Mouse (Mus musculus) heart, embryonic 12.5 days (tissue): ENCODE measurements around the gene Tent5c. TPM values are rescaled to one million over a fixed set of nuclear protein-coding genes. Genes with fewer than 3 reads are reported as not detected.

Experiments
- ATAC-seq: fragments of 200-750 bp; cut with Nextera tagmentation; 2 replicates; pipeline ENCODE4 v1.8.0; 2017; ENCODE audit warnings: moderate TSS enrichment, moderate library complexity; ENCODE audit not compliant: insufficient number of reproducible peaks, low FRiP score
- H3K27ac ChIP-seq: fragments of 300-500 bp; sonication (generic); 2 replicates; pipeline ENCODE4 v1.5.1; 2016; ENCODE audit warnings: mild to moderate bottlenecking, moderate library complexity; ENCODE audit not compliant: poor library complexity, severe bottlenecking
- H3K27me3 ChIP-seq: fragments of 300-500 bp; sonication (generic); replicated peaks from 2 replicates; pipeline ENCODE4 v1.6.1; 2016; ENCODE audit warnings: mild to moderate bottlenecking, moderate library complexity
- H3K36me3 ChIP-seq: fragments of 300-500 bp; sonication (generic); 2 replicates; pipeline ENCODE4 v1.6.1; 2016; ENCODE audit warnings: mild to moderate bottlenecking, moderate library complexity
- H3K4me1 ChIP-seq: fragments of 300-500 bp; sonication (generic); replicated peaks from 2 replicates; pipeline ENCODE4 v1.6.1; 2016; ENCODE audit warnings: mild to moderate bottlenecking
- H3K4me2 ChIP-seq: fragments of 300-500 bp; sonication (generic); 2 replicates; pipeline ENCODE4 v1.6.1; 2016; ENCODE audit warnings: mild to moderate bottlenecking, moderate library complexity
- H3K4me3 ChIP-seq: fragments of 300-500 bp; sonication (generic); 2 replicates; pipeline ENCODE4 v1.5.1; 2016; ENCODE audit warnings: mild to moderate bottlenecking
- H3K9ac ChIP-seq: fragments of 300-500 bp; sonication (generic); 2 replicates; pipeline ENCODE4 v1.6.1; 2016; ENCODE audit warnings: mild to moderate bottlenecking, moderate library complexity
- H3K9me3 ChIP-seq: fragments of 300-500 bp; sonication (generic); replicated peaks from 2 replicates; pipeline ENCODE4 v1.6.1; 2016; ENCODE audit warnings: mild to moderate bottlenecking, moderate library complexity
- WGBS: fragments of 180-500 bp; shearing (Covaris S2); methylation state at CpG from one replicate; pipeline ENCODE4 v1.1.7; 2016; 5-methylcytosine and 5-hydroxymethylcytosine counted together
- polyA plus RNA-seq: library from polyadenylated mRNA; unstranded; fragments of >200 nt; fragmentation: Nextera tagmentation; extraction: Ambion mirVana; gene quantifications from 2 replicates; pipeline ENCODE4 v1.2.1, GENCODE M21; 2016

Tent5c gene
- polyA plus RNA-seq, 1 experiment from 2014 or later, result 24.8 TPM

DNA sequence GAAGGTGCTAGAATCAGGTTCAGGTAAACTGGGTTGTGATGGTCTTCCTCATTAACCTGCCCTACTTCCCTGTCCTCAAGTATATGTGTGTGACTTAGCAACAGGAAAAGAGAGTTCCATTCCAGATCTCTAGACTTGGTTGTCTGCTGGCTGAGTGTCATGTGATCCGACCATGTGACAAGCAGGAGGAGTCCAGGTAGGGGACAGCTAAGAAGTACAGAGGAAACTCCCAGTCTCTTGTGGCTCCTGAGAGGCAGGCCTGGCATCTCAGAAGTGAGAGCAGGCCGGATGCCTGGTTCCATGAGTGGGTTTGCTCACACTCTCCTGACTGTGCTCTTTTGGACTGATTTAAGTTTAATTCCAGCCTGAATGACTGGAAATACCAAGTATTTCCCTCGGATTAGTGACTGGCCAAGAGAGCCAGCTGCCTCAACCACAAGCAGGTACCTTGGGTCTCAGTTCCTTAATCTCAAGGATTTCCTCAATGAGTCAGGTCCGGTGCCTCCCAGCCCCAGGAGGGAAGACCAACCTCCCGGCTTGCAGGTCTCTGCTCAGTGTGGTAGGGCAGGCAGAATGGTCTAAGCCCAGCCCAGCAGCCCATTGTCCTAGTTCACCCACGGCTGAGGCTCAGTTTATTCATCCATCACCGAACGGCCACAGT lies 26.1 kb upstream of the Tent5c start:
- Histone ChIP-seq H3K4me1 (no peaks in the 10 kb centered on the region), H3K9me3 (no peaks in the 10 kb centered on the region), H3K4me2 (no peak overlapping the region), H3K9ac (no peak overlapping the region), H3K27me3 (no peaks in the 10 kb centered on the region), H3K36me3 (no peaks in the 10 kb centered on the region), H3K27ac (no peak overlapping the region), H3K4me3 (no peak overlapping the region)
- ATAC-seq, result no peak
- 74% methylated on average over 8 of the region's 8 CpGs for WGBS

DNA sequence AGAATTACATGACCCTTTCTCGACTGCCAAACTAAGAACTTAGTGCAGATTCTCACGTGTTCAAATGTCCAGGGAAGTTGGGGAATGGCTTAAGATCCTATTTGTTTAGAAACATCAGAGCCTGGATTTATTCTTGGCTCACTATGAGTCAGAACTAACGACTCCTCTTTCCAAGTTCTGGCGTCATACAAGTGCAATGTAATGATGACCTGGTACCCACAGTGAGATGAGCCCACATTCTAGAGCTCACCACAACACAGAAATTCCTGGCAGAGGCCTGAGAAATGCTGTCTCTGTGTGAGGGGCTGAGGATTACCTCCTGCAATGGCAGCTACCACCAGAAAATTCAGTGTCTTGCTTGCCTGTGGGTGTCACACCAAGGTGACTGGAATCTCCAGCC lies 18.1 kb upstream of the Tent5c start:
- 71% methylated on average over 4 of the region's 4 CpGs for WGBS

DNA sequence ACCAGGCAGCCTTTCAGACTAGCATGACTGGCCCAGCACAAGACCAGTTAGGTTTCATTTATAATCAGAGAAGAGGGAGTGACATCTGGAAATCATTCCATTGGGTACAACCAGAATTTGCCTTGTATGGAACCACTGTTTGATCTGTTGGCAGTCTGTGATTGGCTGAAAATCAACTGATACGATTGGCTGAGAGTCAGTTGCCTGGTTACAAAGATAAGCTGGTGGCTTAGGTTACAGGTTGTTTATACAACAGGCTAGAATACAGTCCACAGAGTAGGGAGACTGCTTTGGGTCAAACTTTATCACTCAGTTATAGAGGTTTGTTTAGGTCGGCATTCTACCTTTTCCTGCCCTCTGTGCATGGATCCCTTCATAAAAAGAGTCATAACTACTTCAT lies 17.6 kb upstream of the Tent5c start:
- Histone ChIP-seq H3K36me3 (no peaks in the 10 kb centered on the region), H3K4me1 (no peaks in the 10 kb centered on the region), H3K9ac (no peak overlapping the region), H3K4me2 (no peak overlapping the region), H3K4me3 (no peak overlapping the region), H3K27me3 (no peaks in the 10 kb centered on the region), H3K9me3 (no peaks in the 10 kb centered on the region), H3K27ac (no peak overlapping the region)
- no peak for ATAC-seq
- WGBS, result 58% methylated on average over 2 of the region's 2 CpGs

More for the DNA sequence above, 18.1 kb upstream of the Tent5c start:
- Histone ChIP-seq H3K4me2 (no peak overlapping the region), H3K4me1 (no peaks in the 10 kb centered on the region), H3K27me3 (no peaks in the 10 kb centered on the region), H3K27ac (no peak overlapping the region), H3K36me3 (no peaks in the 10 kb centered on the region), H3K9me3 (no peaks in the 10 kb centered on the region), H3K4me3 (no peak overlapping the region), H3K9ac (no peak overlapping the region)
- no peak for ATAC-seq

GRCm38 (mm10) chr3:100503882-100504281 lies 14.8 kb upstream of the Tent5c start:
- Histone ChIP-seq H3K4me2 (no peak overlapping the region), H3K27me3 (no peaks in the 10 kb centered on the region), H3K9ac (no peak overlapping the region), H3K9me3 (0 out of 2 replicates have a peak, but pooled peaks cover 5% of the 10 kb centered on the region), H3K4me3 (no peak overlapping the region), H3K27ac (no peak overlapping the region), H3K4me1 (no peaks in the 10 kb centered on the region), H3K36me3 (no peaks in the 10 kb centered on the region)
- 76% methylated on average over 6 of the region's 6 CpGs for WGBS
- ATAC-seq, result no peak

- no peak overlapping the region for H3K4me3 ChIP-seq
- WGBS, result 87% methylated on average over 6 of the region's 6 CpGs
- H3K4me2 ChIP-seq, result no peak overlapping the region
- H3K9ac ChIP-seq, result no peak overlapping the region
- no peaks in the 10 kb centered on the region for H3K36me3 ChIP-seq
- ATAC-seq, result no peak
- H3K27me3 ChIP-seq, result no peaks in the 10 kb centered on the region
- no peaks in the 10 kb centered on the region for H3K4me1 ChIP-seq
- H3K9me3 ChIP-seq, result 0 out of 2 replicates have a peak, but pooled peaks cover 5% of the 10 kb centered on the region
- H3K27ac ChIP-seq, result no peak overlapping the region
These were observed 13.4 kb upstream of the Tent5c start for GRCm38 (mm10) chr3:100502516-100502915.

- H3K4me1 ChIP-seq, result no peaks in the 10 kb centered on the region
- H3K9ac ChIP-seq, result no peak overlapping the region
- H3K9me3 ChIP-seq, result 0 out of 2 replicates have a peak, but pooled peaks cover 5% of the 10 kb centered on the region
- no peak overlapping the region for H3K27ac ChIP-seq
- no peaks in the 10 kb centered on the region for H3K36me3 ChIP-seq
- H3K27me3 ChIP-seq, result no peaks in the 10 kb centered on the region
- no peak overlapping the region for H3K4me3 ChIP-seq
- no peak overlapping the region for H3K4me2 ChIP-seq
- no peak for ATAC-seq
These were observed 12.8 kb upstream of the Tent5c start for GRCm38 (mm10) chr3:100501899-100502298.

- Histone ChIP-seq H3K4me2 (no peak overlapping the region), H3K4me1 (no peaks in the 10 kb centered on the region), H3K27ac (no peak overlapping the region), H3K4me3 (no peak overlapping the region), H3K27me3 (no peaks in the 10 kb centered on the region), H3K9ac (no peak overlapping the region), H3K9me3 (0 out of 2 replicates have a peak, but pooled peaks cover 3% of the 10 kb centered on the region), H3K36me3 (no peaks in the 10 kb centered on the region)
- WGBS, result 77% methylated on average over 3 of the region's 3 CpGs
- no peak for ATAC-seq
These were observed 7.0 kb upstream of the Tent5c start for GRCm38 (mm10) chr3:100496081-100496480.

GRCm38 (mm10) chr3:100495456-100495855 lies 6.3 kb upstream of the Tent5c start:
- no peak overlapping the region for H3K27ac ChIP-seq
- no peak for ATAC-seq
- no peaks in the 10 kb centered on the region for H3K27me3 ChIP-seq
- H3K9me3 ChIP-seq, result no peaks in the 10 kb centered on the region
- 82% methylated on average over 16 of the region's 16 CpGs for WGBS
- no peaks in the 10 kb centered on the region for H3K36me3 ChIP-seq
- H3K4me1 ChIP-seq, result no peaks in the 10 kb centered on the region
- no peak overlapping the region for H3K9ac ChIP-seq
- no peak overlapping the region for H3K4me2 ChIP-seq
- no peak overlapping the region for H3K4me3 ChIP-seq

- Histone ChIP-seq H3K4me1 (peaks cover 5% of the 10 kb centered on the region), H3K27ac (no peak overlapping the region), H3K4me2 (no peak overlapping the region), H3K4me3 (no peak overlapping the region), H3K27me3 (no peaks in the 10 kb centered on the region), H3K36me3 (no peaks in the 10 kb centered on the region), H3K9me3 (no peaks in the 10 kb centered on the region), H3K9ac (no peak overlapping the region)
- ATAC-seq, result no peak
- 80% methylated on average over 5 of the region's 5 CpGs for WGBS
These were observed 5.8 kb upstream of the Tent5c start for GRCm38 (mm10) chr3:100494912-100495311.

- Histone ChIP-seq H3K9ac (peak overlapping the region; percentile 70), H3K36me3 (no peaks in the 10 kb centered on the region), H3K27ac (no peak overlapping the region), H3K4me1 (peaks cover 7% of the 10 kb centered on the region), H3K4me2 (peak overlapping the region; percentile 99), H3K4me3 (peak overlapping the region; percentile 76), H3K9me3 (no peaks in the 10 kb centered on the region), H3K27me3 (peaks cover 25% of the 10 kb centered on the region)
- ATAC-seq, result no peak
- 30% methylated on average over 4 of the region's 4 CpGs for WGBS
These were observed 831 bp upstream of the Tent5c start for GRCm38 (mm10) chr3:100490010-100490300.

- Histone ChIP-seq H3K9ac (peak overlapping the region; percentile 76), H3K4me3 (peak overlapping the region; percentile 76), H3K9me3 (no peaks in the 10 kb centered on the region), H3K4me2 (peak overlapping the region; percentile 99), H3K4me1 (peaks cover 7% of the 10 kb centered on the region), H3K27ac (peak overlapping the region; percentile 32; the same call in 1 of the 2 replicates), H3K36me3 (no peaks in the 10 kb centered on the region), H3K27me3 (peaks cover 25% of the 10 kb centered on the region)
- under 1% methylated on average over 66 of the region's 66 CpGs for WGBS
- peak; percentile 36 for ATAC-seq
These were observed 632 bp downstream of the Tent5c start for GRCm38 (mm10) chr3:100488251-100489132.
